Mouse (Mus musculus): Measurements from ENCODE around the gene Prps1. TPM values are rescaled to one million over a fixed set of nuclear protein-coding genes. Genes with fewer than 3 reads are reported as not detected.
"Not testable (repeated sequence)": the region's sequence is repeated elsewhere in the genome, so short reads cannot be mapped to it uniquely, and the experiment has no call there.

The Prps1 gene
- polyA plus RNA-seq, 1 experiment from 2014 or later: 45.1 TPM

DNA sequence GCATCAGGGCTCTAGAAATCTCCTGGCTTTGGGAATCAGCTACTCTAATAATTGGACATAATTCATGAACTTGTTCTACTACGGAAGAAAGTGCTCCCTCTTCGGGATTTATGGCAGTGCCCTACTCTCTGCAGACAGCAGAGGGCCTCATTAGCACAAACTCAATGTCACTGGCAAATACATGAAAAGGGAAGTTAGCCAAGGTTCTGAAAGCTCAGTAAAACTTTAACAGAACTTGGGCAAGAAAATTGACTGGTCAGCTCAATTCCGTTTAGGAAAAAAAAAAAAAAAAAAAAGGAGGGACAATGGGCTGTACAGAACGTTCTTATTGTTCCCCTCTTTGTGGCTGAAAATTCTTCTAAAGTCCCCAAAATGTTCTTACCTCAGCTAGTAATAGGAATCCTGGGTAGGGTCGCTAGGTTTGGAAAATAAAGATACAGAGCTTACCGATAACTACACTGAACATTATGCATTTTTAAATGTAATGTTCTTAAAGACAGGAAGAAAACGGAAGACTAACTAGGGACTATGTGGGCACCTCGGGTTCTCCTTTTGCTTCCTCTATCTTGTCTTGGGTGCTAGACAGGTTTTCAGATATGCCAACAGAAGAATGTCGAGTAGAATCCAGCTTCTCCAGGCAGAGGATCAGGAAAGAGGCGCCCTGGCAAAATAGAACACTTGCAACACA is 35.6 kb downstream of the Prps1 start:
- Histone ChIP-seq H3K9ac (ENCODE audit: low read depth, low read length) (no peak overlapping the region), H3K27ac (replicated peaks; ENCODE audit: low read depth, low read length) (no peak overlapping the region), H3K4me2 (ENCODE audit: low read depth, low read length) (no peak overlapping the region), H3K4me1 (ENCODE audit: control insufficient read depth, insufficient read depth, low read length) (no peaks in the 10 kb centered on the region), H3K9me3 (ENCODE audit: control insufficient read depth, low read length) (no peaks in the 10 kb centered on the region), H3K4me3 (ENCODE audit: low read depth, low read length) (no peak overlapping the region), H3K27me3 (replicated peaks; ENCODE audit: control insufficient read depth, insufficient read depth, low read length) (peaks cover 23% of the 10 kb centered on the region), H3K36me3 (ENCODE audit: control insufficient read depth, insufficient read depth, low read length) (no peaks in the 10 kb centered on the region)
- peak; percentile 65 for DNase-seq (ENCODE audit: low spot score)
- ATAC-seq (ENCODE audit: low read depth): no peak
- WGBS: 59% methylated on average over 10 of the region's 10 CpGs

DNA sequence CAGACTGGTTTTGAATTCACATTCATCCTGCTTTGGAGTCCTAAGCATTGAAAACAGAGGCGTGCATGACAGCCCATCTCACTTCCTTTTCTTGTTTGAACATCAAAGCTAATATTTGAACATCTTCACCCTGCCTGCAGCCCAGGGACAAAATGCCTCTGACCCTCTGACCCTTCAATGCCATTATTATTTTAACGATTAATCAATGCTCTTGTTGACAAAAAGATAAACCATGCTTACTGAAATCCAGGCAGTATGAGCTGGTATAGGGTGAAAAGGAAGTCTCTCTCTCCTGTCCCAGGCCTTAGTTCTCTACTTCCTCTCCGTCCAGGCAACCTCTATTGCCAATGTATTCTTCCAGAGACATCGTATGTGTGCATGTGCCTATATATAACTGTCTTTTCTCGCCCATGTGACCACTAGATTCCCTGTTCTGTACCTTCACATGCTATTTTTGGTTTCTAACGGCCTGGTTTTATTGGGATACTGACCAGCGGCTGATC is 37.2 kb downstream of the Prps1 start:
- no peak for ATAC-seq (ENCODE audit: low read depth)
- 68% methylated on average over 7 of the region's 7 CpGs for WGBS
- no peak overlapping the region for H3K4me3 ChIP-seq (ENCODE audit: low read depth, low read length)

DNA sequence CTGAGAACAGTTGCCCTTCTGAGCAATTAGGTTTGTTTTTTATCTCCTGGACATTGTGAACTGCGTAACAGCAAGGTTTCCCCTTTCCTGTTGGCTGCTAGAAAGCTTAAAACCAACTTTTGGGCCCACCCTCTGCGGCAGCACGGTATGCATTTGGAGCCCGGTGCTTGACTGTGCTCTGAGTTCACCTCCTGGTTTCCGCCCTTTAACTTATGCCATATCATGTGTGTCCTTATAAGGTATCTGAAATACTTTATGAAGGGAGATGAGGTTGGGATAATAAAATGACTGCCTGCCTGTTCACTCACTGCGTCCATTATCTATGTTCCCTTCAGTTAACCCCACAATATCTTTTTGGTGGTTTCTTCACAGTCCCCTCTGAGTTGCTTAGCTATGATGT is 37.8 kb downstream of the Prps1 start:
- Histone ChIP-seq H3K4me3 (ENCODE audit: low read depth, low read length) (no peak overlapping the region), H3K9me3 (ENCODE audit: control insufficient read depth, low read length) (no peaks in the 10 kb centered on the region), H3K27ac (replicated peaks; ENCODE audit: low read depth, low read length) (no peak overlapping the region), H3K4me1 (ENCODE audit: control insufficient read depth, insufficient read depth, low read length) (no peaks in the 10 kb centered on the region), H3K9ac (ENCODE audit: low read depth, low read length) (no peak overlapping the region), H3K27me3 (replicated peaks; ENCODE audit: control insufficient read depth, insufficient read depth, low read length) (peaks cover 23% of the 10 kb centered on the region; the same call in 1 of the 2 replicates), H3K36me3 (ENCODE audit: control insufficient read depth, insufficient read depth, low read length) (no peaks in the 10 kb centered on the region), H3K4me2 (ENCODE audit: low read depth, low read length) (no peak overlapping the region)
- WGBS: 79% methylated on average over 6 of the region's 6 CpGs
- no peak for DNase-seq (ENCODE audit: low spot score)
- no peak for ATAC-seq (ENCODE audit: low read depth)

More for the DNA sequence above, 37.2 kb downstream of the Prps1 start:
- H3K27me3 ChIP-seq (replicated peaks; ENCODE audit: control insufficient read depth, insufficient read depth, low read length): peaks cover 23% of the 10 kb centered on the region
- H3K27ac ChIP-seq (replicated peaks; ENCODE audit: low read depth, low read length): no peak overlapping the region
- no peaks in the 10 kb centered on the region for H3K9me3 ChIP-seq (ENCODE audit: control insufficient read depth, low read length)
- no peak overlapping the region for H3K4me2 ChIP-seq (ENCODE audit: low read depth, low read length)
- no peaks in the 10 kb centered on the region for H3K4me1 ChIP-seq (ENCODE audit: control insufficient read depth, insufficient read depth, low read length)
- DNase-seq (ENCODE audit: low spot score): no peak
- no peaks in the 10 kb centered on the region for H3K36me3 ChIP-seq (ENCODE audit: control insufficient read depth, insufficient read depth, low read length)
- H3K9ac ChIP-seq (ENCODE audit: low read depth, low read length): no peak overlapping the region

DNA sequence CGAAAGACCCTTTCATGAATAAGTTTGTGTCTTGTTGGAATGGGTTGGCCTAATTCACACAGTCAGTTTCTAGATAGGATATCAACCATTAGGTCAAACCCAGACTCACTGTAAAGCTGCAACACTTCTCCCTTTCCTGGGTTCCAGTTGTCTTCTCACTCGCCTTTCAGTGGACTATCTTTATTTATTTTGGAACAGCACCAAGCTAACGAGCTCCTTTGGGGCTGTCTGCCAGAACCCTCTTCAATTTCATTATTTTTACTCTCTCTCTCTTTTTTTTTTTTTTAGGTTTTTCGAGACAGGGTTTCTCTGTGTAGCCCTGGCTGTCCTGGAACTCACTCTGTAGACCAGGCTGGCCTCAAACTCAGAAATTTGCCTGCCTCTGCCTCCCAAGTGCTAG is 42.0 kb downstream of the Prps1 start:
- ATAC-seq (ENCODE audit: low read depth); H3K36me3 ChIP-seq (ENCODE audit: control insufficient read depth, insufficient read depth, low read length); H3K4me3 ChIP-seq (ENCODE audit: low read depth, low read length); H3K9ac ChIP-seq (ENCODE audit: low read depth, low read length); H3K4me1 ChIP-seq (ENCODE audit: control insufficient read depth, insufficient read depth, low read length); H3K4me2 ChIP-seq (ENCODE audit: low read depth, low read length); H3K9me3 ChIP-seq (ENCODE audit: control insufficient read depth, low read length); H3K27ac ChIP-seq (replicated peaks; ENCODE audit: low read depth, low read length); DNase-seq (ENCODE audit: low spot score): not testable (repeated sequence)
- 54% methylated on average over 4 of the region's 4 CpGs for WGBS
- peaks cover 18% of the 10 kb centered on the region for H3K27me3 ChIP-seq (replicated peaks; ENCODE audit: control insufficient read depth, insufficient read depth, low read length)

DNA sequence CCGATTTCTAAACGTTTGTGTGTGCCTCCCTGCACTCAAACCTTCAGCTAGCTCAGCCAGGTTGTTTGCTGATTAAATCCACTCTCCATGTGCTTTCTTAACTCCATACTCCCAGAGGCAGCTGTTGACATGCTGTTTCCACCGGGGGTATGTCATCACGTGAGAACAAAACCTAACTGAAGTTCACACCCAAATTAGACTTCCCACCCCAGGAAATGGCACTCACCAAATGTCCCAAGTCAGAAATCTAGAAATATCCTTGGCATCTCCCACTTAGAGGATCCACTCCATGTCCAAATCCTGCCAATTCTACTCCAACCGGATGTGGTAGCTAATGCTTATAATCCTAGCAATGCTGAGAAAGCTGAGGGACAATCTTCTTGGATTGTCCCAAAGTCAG is 43.9 kb downstream of the Prps1 start:
- peaks cover 13% of the 10 kb centered on the region for H3K27me3 ChIP-seq (replicated peaks; ENCODE audit: control insufficient read depth, insufficient read depth, low read length)
- H3K4me2 ChIP-seq (ENCODE audit: low read depth, low read length): no peak overlapping the region
- no peak overlapping the region for H3K9ac ChIP-seq (ENCODE audit: low read depth, low read length)
- 78% methylated on average over 5 of the region's 5 CpGs for WGBS
- no peak for DNase-seq (ENCODE audit: low spot score)
- no peak for ATAC-seq (ENCODE audit: low read depth)
- H3K27ac ChIP-seq (replicated peaks; ENCODE audit: low read depth, low read length): no peak overlapping the region
- no peak overlapping the region for H3K4me3 ChIP-seq (ENCODE audit: low read depth, low read length)
- no peaks in the 10 kb centered on the region for H3K9me3 ChIP-seq (ENCODE audit: control insufficient read depth, low read length)
- H3K4me1 ChIP-seq (ENCODE audit: control insufficient read depth, insufficient read depth, low read length): no peaks in the 10 kb centered on the region
- no peaks in the 10 kb centered on the region for H3K36me3 ChIP-seq (ENCODE audit: control insufficient read depth, insufficient read depth, low read length)

DNA sequence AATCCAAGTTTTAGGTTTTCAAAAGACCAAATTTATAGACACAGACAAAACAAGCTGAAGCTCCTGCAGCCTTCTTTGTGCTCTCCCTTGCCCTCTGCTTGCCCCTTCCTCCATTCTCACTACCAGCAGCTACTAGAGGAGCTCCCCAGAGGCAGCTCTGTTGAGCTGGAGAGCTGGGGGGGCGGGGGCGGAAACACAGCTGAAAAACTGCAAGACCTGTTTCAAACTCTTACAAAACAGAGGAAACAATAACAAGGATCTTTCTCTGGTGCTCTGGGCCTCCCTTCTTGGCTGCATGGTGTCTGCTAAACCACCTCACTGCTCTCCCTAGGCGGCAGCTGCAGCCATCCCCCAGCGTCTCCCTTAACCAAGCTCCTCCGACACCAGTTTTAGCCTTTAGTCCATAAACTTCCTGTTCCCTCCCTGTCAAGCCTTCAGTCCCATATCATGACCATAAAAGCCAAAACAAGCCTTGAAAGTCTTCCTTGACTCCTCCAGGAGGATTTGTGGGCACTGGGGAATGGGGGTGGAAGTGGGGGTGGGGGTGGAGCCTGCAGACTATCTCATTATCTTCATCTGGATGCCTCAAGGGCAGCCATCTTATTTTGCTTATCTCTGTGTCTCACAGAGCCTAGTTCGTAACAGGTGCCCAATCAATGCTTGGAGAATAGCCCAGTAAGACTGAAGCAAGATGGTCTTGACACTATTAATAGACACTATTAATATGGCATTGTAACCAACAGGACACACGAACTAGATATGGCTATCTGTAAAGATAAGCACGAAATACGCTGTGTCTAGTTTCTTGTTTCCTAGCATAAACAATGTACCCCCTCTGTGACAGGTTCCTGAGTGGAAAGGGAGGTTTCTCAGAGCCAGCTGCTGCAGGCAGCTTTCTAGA is 45.2 kb downstream of the Prps1 start:
- no peak overlapping the region for H3K9ac ChIP-seq (ENCODE audit: low read depth, low read length)
- ATAC-seq (ENCODE audit: low read depth) (no peak), DNase-seq (ENCODE audit: low spot score) (no peak)
- no peak overlapping the region for H3K27ac ChIP-seq (replicated peaks; ENCODE audit: low read depth, low read length)
- peaks cover 8% of the 10 kb centered on the region; the same call in 1 of the 2 replicates for H3K27me3 ChIP-seq (replicated peaks; ENCODE audit: control insufficient read depth, insufficient read depth, low read length)
- H3K9me3 ChIP-seq (ENCODE audit: control insufficient read depth, low read length): no peaks in the 10 kb centered on the region
- no peak overlapping the region for H3K4me3 ChIP-seq (ENCODE audit: low read depth, low read length)
- no peaks in the 10 kb centered on the region for H3K36me3 ChIP-seq (ENCODE audit: control insufficient read depth, insufficient read depth, low read length)
- no peak overlapping the region for H3K4me2 ChIP-seq (ENCODE audit: low read depth, low read length)
- H3K4me1 ChIP-seq (ENCODE audit: control insufficient read depth, insufficient read depth, low read length): no peaks in the 10 kb centered on the region
- WGBS: 63% methylated on average over 9 of the region's 9 CpGs

DNA sequence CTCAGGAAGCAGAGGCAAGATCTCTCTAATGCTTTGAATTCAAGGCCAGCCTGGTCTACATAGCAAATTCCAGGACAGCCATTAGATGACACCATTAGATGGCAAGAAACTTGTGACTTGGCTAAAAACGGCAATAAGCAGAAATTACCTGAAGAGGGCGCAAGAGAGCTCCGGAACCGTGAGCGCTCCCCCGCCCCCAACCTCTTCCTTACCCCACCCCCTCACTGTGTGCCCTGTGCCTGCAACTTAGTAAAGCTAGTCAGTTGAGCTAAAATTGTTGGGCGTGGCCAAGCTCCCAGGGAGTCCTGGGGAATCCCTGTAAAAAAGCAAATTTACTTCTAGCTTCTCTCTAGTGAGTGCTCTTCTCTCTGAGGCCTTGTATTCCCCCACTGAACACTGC is 47.5 kb downstream of the Prps1 start:
- Histone ChIP-seq H3K9ac (ENCODE audit: low read depth, low read length) (no peak overlapping the region), H3K4me3 (ENCODE audit: low read depth, low read length) (no peak overlapping the region), H3K27ac (replicated peaks; ENCODE audit: low read depth, low read length) (no peak overlapping the region), H3K4me1 (ENCODE audit: control insufficient read depth, insufficient read depth, low read length) (no peaks in the 10 kb centered on the region), H3K27me3 (replicated peaks; ENCODE audit: control insufficient read depth, insufficient read depth, low read length) (peaks cover 13% of the 10 kb centered on the region), H3K4me2 (ENCODE audit: low read depth, low read length) (no peak overlapping the region), H3K36me3 (ENCODE audit: control insufficient read depth, insufficient read depth, low read length) (no peaks in the 10 kb centered on the region), H3K9me3 (ENCODE audit: control insufficient read depth, low read length) (no peaks in the 10 kb centered on the region)
- 23% methylated on average over 7 of the region's 7 CpGs for WGBS
- DNase-seq (ENCODE audit: low spot score) (peak; percentile 77), ATAC-seq (ENCODE audit: low read depth) (peak; percentile 67; the same call in 1 of the 2 replicates)

DNA sequence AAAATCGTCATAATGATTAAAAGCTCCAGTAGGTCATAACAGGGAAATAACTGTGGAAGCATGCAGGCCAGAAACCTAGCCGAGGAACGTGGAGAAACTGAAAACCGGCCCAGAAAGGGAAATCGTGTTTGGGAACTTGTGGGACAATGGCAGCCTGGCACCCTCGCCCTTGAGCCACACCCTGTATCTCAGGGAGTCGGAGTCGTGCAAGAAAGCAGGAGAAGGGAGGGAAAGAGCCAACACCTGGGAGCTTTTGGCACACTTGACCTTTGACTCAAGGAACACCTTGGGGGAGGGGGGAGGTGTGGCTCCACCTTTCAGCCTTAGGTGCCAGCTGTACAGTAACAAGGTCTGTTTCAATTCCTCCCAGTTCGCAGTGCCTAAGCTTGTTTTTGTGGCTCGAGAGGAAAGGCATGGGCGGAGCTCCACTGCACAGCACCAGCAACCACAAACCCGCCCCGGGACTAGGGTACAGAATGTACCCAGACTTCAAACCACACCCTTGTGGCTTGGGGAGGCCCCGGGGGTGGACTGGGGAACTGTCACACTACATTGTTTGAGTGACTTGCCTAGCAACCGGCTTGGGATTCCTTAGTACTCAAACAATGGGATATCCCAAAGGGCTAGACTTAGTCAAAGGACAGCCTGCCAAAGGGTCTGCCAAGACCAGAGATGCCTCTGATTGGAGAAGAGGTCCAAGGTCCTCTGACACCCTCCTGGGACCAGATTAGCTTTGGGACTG is 49.3 kb downstream of the Prps1 start:
- no peaks in the 10 kb centered on the region for H3K36me3 ChIP-seq (ENCODE audit: control insufficient read depth, insufficient read depth, low read length)
- H3K9me3 ChIP-seq (ENCODE audit: control insufficient read depth, low read length): no peaks in the 10 kb centered on the region
- ATAC-seq (ENCODE audit: low read depth) (peak; percentile 68; the same call in 1 of the 2 replicates), DNase-seq (ENCODE audit: low spot score) (peak; percentile 69)
- no peaks in the 10 kb centered on the region for H3K4me1 ChIP-seq (ENCODE audit: control insufficient read depth, insufficient read depth, low read length)
- H3K27me3 ChIP-seq (replicated peaks; ENCODE audit: control insufficient read depth, insufficient read depth, low read length): peaks cover 14% of the 10 kb centered on the region
- no peak overlapping the region for H3K4me2 ChIP-seq (ENCODE audit: low read depth, low read length)
- no peak overlapping the region for H3K9ac ChIP-seq (ENCODE audit: low read depth, low read length)
- 45% methylated on average over 15 of the region's 15 CpGs for WGBS
- no peak overlapping the region for H3K27ac ChIP-seq (replicated peaks; ENCODE audit: low read depth, low read length)
- H3K4me3 ChIP-seq (ENCODE audit: low read depth, low read length): no peak overlapping the region

Measured in embryonic facial prominence, embryonic 14.5 days (tissue).